Mouse (Mus musculus) left cerebral cortex, postnatal 25 days (tissue): ENCODE measurements around the gene Ces1e. TPM values are rescaled to one million over a fixed set of nuclear protein-coding genes. Genes with fewer than 3 reads are reported as not detected.

Experiments
- DNase-seq, 2 experiments: peaks; one replicate each; pipeline ENCODE4 v3.0.0; 2022; ENCODE audit warnings: low spot score in 2 of 2, mixed read lengths in 1 of 2
- intact Hi-C: fragments of 180-260 bp; cut with DNase I; formaldehyde crosslinking; loops from one replicate; pipeline ENCODE4 v1.15.1; 2025
- total RNA-seq, 2 experiments: library from RNA; stranded (reverse); gene quantifications; 2 replicates each; pipeline ENCODE4 v1.2.3; 2021

The Ces1e gene
- total RNA-seq, 2 experiments from 2014 or later: not detected

- intact Hi-C loops: no loop called here
- DNase-seq: no peak
Observed at GRCm38 (mm10) chr8:93196436-93196835, 33.0 kb downstream of the Ces1e start.

DNA sequence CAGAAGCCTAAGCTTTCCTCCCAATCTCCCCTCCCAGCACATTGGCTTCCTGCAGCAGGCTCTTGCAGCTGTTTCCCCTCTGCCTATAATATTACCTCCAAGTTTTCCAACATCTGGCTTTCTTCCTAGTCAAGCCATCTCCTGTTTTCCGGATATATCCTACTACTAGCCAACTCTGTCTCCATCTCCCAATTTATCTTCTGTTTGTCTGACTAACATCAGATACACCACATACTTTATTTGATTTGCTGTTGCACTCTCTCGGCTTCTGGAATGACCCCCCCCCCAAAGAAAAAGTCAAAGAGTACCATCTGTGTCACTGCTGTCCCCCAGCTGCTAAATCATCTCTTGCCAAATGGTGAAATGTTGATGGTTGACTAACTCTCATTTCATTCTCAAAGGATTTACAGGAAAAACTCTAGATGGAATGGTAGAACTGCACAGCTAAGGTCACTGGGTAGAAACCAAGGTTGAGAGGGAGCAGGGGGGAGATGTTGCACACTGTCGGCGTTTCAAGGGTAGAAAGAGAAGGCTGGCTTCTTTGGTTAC lies 48.8 kb downstream of the Ces1e start:
- intact Hi-C loops: no loop called here
- DNase-seq: no peak

- intact Hi-C loops: no loop called here
- no peak for DNase-seq
Observed at GRCm38 (mm10) chr8:93176593-93176992, 52.8 kb downstream of the Ces1e start.

GRCm38 (mm10) chr8:93174554-93174953 lies 54.9 kb downstream of the Ces1e start:
- no peak for DNase-seq
- intact Hi-C loops: no loop called here

DNA sequence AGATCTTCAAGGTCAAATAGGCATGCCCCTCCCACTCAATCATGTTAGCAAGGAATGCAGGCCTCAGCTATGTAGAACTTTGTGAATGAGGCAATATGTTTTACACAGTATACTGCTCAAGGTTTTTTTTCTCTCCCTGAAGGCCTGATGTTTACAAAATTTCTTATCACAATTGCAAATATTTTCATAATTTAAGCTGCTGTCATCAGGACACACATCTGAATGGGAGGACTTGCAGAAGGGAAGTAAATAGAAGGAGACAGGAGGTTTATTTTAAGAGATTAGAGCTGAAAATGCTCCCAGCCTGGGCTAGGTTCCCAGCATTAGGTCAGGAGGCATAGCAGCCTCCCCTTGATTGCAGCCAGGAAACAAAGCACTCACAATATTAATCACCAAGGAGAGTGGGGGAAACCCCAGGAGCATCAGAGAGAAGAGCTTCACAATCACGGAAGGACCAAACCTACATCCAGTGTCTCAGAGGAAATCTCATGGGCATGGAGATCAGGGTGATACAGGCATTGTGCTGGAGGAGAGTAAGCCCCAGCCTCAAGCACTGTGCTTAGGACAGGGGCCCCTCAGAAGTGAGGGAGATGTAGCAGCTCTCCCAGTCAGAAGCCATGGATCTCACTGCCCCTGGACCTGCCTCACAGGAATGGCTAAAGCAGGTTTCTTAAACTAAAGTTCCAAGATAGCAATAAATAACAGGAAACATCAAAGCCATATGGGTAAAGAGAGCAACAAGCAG lies 57.4 kb downstream of the Ces1e start:
- intact Hi-C loops: no loop called here
- no peak for DNase-seq

DNA sequence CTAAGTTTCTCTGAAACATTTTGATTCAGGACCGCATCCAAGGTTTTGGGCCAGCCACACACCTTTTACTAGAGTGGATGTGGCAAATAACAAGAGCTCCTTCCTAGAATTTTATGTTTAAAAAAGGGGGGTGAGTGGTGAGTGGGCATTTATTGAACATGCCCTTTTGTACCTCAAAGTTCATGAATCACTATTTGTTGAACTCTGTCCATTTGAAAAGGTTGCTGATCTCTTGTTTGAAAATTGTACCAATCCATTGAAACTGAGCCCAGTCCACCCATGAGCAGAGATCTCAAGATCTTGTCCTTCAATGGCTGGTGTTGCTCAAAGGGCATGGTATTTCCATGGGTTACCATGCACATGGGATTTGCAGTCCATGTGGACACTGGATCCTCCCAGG lies 66.1 kb downstream of the Ces1e start:
- no peak for DNase-seq
- intact Hi-C loops: no loop called here

DNA sequence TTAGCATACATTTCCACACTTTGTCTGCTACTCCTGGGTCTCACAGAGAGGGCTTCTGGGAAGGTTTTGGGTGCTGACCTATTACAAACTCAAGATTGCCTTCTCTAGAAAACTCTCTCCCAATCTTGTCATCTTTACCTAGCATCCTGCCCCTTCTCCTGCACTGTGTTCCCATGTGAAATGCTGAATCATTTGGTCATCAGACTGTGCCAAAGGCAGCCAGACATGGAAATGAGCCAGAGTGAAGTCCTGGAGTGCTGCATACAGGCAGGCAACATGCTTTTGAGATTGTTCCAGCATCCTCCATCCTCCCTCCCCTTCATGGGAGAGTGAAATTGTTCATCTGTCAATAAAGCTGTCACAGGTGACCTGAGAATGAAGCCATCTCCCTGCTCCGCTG lies 78.0 kb downstream of the Ces1e start:
- DNase-seq: no peak
- intact Hi-C loops: loop anchor here (10.0 kb wide), 1 partner anchor 153 kb away; no protein-coding TSS in a partner anchor

Other genes with a start within 250 kb of the Ces1e start
- gene Ces1a, start 181.4 kb downstream of the Ces1e start, total RNA-seq: under 1 TPM; 0.43 to 0.53 TPM
- not detected for gene Ces1b, start 149.6 kb downstream of the Ces1e start, total RNA-seq
- gene Ces1c, start 98.3 kb downstream of the Ces1e start, total RNA-seq: not detected
- not detected for gene Ces1d, start 31.8 kb downstream of the Ces1e start, total RNA-seq
- not detected for gene Ces1f, start 50.1 kb upstream of the Ces1e start, total RNA-seq
- gene Ces1g, start 107.7 kb upstream of the Ces1e start, total RNA-seq: not detected
- not detected for gene Ces1h, start 150.1 kb upstream of the Ces1e start, total RNA-seq